Mouse (Mus musculus): ENCODE data around the gene Eif1. TPM values are rescaled to one million over a fixed set of nuclear protein-coding genes. Genes with fewer than 3 reads are reported as not detected.
"Not testable (repeated sequence)": the region's sequence is repeated elsewhere in the genome, so short reads cannot be mapped to it uniquely, and the experiment has no call there.

Gene Eif1
- total RNA-seq, 2 experiments from 2014 or later = 947 to 1,138 TPM

DNA sequence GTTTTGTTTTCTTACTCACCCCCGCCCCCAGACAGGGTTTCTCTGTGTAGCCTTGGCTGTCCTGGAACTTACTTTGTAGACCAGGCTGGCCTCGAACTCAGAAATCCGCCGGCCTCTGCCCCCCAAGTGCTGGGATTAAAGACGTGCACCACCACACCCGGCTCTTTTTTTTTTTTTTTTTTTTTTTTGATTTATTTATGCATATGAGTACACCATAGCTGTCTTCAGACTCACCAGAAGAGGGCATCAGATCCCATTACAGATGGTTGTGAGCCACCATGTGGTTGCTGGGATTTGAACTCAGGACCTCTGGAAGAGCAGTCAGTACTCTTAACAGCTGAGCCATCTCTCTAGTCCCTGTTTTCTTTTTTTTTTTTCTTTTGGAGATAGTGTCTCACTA lies 11.0 kb upstream of the Eif1 start:
- DNase-seq; intact Hi-C loops (cut with DNase I): not testable (repeated sequence)

DNA sequence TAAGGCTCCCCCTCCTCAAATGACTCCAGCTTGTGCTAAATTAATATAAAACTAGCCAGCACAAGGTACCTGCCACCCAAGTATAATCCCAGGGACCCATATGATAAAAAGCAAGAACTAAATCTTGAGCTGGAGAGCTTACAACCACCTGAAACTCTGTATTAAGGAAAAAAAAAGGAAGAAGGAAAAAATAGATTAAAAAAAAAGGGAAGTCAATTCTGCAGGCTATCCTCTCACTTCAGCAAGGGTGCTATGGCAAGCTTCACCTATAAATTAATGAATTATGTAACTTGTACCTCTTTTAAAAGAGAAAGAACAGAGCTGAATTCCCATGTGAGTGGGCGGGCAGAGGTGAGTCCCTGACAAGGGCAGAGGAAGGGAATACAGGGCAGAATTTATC lies 8.0 kb upstream of the Eif1 start:
- intact Hi-C loops (cut with DNase I) = no loop called here
- DNase-seq = no peak

DNA sequence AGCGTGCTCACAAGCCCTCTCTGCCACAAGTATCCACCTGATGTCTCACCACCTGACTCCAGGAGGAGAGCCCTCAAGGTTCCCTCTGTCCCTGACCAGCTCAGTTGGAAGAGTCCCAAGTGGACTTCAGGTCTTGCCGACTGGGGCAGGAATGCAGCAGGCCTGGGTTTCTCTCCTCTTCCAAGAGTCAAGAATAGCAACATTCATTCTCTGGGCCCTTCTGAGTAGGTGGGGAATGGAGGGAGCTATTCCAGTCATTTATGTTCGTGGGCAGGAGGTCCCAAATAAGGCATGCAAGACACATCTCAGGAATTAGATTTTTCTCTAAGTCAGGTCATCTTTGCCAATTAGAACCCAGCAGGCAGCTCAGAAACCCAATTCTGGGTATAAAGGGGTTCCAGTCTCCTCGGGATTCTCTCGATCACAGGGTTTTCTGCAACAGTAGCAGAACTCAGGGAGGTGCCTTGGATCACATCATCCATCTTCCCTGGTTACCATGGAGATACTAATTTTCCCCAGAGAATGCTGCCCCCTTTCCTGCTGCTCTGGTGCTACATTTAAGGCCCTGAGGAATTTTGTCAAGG lies 7.5 kb upstream of the Eif1 start:
- intact Hi-C loops (cut with DNase I) = no loop called here
- DNase-seq = no peak

DNA sequence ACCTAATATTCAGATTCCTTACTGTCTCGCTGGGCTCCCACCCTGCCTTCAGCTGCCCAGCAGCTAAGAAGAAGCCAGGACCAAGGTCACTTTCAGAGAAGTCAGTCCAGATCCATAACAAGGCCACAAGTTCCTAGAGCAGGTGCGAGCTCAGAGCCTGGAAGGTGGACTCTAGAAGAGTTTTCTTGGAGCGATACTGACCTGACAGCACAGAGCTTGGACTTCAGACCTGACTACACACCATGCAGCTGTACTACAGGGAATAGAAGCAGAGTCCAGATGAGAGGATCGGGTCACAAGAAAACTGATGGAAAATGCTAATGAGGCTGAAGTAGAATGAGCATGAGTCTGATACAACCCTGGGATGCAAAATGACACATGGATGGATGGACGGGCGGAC lies 6.3 kb upstream of the Eif1 start:
- DNase-seq = no peak
- intact Hi-C loops (cut with DNase I) = no loop called here

DNA sequence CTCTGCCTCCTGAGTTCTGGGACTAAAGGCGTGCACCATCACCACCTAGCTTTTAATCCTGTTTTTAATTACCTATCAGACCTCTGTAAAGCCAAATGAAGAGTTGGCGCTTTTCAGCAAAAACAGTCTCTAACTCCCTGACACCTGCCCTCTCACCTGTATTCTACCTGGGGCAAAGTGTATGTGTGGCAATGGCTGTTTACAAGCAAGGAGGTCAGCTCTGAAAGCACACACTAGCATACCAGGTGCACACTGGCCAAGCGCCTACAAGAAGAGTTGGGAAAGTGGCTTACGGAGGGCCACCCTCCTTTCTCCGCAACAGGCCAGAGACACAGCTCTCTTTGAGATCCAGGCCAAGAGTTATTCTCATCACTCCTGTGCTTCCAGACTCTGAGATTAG lies 4.2 kb upstream of the Eif1 start:
- DNase-seq = no peak
- intact Hi-C loops (cut with DNase I) = no loop called here

DNA sequence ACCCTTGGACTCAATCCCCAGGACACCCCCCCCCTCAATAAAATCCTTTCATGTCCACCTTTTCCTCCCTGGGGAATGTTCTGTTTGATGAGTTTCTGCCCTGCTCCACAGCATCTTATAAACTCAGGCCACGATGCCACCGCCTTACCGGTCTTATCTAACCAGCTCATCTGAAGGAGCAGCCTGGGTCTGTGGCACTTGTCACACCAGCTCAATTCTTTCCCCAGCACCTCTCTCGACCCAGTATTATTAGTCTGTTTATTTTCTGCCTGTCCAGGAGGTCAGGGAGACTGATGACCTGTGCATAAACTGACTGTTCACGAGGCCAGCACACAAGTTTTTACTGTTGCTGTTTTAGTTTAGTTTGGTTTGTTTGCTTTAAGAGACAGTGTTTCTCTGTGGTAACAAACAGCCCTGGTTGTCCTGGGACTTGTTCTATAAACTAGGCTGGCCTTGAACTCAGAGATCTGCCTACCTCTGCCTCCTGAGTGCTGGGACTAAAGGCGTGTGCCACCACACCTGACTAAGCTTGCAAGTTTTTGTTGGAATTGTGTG lies 1.8 kb upstream of the Eif1 start:
- DNase-seq = no peak
- intact Hi-C loops (cut with DNase I) = no loop called here

DNA sequence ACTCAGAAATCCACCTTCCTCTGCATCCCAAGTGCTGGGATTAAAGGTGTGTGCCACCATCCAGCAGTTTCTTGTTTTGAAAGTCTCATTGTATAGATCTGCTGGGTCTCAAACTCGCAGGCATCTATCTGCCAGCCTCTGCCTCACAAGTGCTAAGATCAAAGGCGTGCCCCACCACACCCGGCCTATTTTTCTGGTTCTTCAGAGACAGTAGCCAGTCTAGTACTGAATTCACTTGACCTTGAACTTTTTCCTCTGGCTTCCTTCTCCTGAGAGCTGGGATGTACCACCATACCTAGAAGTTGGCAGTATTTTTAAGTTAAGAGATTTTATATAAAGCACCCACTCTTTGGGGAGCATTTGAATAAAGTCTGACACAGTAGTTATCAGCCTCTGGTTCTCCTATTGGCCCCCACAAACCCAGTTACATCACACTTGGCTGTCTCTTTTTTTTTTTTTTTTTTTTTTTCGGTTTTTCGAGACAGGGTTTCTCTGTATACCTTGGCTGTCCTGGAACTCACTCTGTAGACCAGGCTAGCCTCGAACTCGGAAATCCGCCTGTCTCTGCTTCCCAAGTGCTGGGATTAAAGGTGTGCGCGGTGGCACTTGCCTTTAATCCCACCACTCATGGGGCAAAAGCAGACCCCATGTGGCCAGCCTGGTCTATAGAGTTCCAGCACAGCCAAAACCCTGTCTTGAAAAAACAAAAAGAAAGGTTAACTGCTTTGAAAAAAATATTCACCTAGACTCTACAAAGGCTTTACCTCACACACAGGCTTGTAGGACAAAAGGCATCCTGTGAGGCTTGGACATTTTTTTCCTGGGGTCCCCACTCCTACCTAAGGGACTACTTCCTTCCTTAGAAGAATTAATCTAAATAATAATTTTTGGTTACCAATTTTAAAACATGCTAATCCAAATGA lies 895 bp upstream of the Eif1 start:
- intact Hi-C loops (cut with DNase I) = no loop called here
- DNase-seq = no peak

DNA sequence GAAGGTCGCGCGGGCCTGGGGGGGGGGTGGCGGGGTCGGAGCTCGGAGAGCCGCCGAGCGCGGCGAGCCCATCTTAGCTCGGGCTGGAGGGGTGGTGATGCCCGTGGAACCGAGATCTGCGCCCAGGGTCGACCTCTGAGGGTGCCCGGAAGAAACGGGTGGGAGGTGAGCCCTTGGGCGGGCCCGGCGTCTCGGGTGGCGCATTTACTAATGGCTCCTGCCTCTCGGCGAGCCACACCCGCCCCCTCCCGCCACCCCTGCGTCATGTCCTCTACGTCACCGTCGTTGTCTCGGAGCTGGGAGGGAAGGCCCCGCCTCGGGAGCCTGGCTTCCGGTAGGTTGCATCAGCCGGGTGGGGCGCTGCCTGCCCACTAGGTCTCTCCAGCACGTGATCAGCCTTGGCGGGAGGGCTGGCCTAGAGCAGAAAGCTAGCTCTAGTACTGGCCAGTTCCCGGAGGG lies 516 bp downstream of the Eif1 start:
- intact Hi-C loops (cut with DNase I) = no loop called here
- DNase-seq = peak; percentile 90 to 96

DNA sequence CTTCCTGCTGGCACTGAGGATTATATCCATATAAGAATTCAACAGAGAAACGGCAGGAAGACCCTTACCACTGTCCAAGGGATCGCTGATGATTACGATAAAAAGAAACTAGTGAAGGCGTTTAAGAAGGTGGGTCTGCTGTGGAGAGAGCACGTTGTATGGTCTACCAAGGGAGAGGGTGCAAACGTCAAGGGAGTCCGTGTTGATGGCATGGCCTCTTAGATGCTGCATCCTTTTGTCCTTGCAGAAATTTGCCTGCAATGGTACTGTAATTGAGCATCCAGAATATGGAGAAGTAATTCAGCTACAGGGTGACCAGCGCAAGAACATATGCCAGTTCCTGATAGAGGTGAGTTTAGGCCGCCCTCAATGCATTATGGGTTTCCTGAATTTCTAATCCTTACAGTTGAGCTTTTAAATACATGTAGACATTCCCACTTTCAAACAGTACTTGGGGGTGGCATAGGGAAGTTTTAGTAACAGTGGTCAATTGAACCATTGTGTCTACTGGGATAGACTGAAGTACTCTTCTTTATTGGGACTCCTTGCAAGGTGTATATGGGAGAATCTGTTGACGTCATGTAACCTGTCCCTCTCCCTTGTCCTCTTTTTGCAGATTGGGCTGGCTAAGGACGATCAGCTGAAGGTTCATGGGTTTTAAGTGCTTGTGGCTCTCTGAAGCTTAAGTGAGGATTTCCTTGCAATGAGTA lies 1.2 kb downstream of the Eif1 start:
- DNase-seq; intact Hi-C loops (cut with DNase I): not testable (repeated sequence)

DNA sequence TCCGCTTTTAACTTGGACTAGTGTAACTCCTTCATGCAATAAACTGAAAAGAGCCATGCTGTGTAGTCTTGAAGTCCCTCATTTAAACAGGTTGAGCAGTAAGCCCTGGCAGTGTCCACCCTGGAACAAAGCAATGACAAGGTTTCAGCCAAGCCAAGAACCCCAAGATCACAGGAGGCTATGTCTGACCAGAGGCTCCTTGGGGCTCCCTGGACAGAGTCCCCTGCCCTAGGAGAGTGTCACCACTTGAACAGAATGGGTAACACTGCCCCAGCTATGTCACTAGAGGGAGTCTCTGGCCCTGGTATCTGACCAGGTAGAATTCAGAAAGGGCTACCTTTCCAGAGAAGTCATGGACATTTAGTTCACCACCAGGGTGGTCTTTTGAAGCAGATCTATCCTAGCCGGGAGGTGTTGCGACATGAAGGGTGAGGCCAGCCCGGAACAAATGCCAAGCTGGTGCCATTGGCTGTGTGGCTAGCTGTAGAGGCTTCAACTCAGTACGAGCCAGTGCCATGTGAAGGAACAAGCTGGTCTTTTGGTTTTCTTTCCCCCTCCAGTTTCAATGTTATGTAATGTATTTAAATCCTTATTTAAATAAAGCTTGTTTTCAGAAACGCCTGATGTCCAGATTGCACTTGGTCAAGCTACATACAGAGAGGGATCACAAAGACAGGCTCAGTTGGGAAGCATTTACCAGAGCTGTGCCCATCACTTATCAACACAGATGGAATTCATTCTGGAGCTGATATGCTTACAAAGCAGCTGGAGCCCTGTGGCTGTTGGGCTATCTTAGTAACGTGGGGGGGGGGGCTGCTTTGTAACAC lies 2.0 kb downstream of the Eif1 start:
- intact Hi-C loops (cut with DNase I); DNase-seq: not testable (repeated sequence)

DNA sequence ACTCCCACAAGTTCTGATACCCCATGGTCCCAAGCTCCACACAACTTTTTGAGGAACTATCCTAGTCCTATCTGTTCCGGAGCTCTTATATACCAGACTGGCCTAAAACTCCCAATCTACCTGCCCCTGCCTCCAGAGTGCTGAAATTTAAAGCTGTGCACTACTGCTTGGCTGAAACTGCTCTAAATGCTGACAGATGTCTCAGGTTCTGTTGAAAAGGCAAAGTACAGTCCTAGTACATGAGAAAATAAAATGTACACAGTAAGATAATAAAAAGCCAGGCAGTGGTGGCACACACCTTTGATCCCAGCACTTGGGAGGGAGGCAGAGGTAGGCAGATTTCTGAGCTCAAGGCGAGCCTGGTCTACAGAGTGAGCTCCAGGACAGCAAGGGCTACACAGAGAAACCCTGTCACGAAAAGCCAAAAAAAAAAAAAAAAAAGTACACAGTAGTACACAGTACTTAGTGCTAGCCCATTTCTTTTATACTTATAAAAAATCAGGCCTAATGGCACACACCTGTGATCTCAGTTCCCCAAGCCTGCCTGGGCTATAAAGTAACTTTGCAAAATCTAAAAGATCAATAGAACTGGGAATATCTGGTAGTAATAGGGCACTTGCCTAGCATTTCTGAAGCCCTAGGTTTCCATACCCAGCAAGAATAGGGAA lies 3.0 kb downstream of the Eif1 start:
- intact Hi-C loops (cut with DNase I) = no loop called here
- DNase-seq = no peak

DNA sequence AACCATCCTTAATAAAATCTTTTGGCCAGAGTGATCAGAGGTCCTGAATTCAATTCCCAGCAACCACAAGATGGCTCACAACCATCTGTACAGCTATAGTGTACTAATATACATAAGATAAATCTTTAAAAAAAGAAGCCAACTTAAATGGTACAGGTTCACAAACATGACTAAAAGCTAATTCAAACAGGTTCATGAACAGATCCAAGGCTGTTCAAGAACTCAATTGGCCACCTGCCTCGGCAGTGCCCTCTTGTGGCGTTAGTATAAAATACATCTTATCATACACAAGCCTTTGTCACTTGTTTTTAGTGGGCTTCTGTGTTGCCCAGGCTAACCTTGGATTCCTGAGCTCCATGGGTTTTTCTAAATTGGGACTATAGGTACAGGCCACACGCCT lies 3.9 kb downstream of the Eif1 start:
- peak in 1 of 2 experiments; percentile 40 for DNase-seq
- intact Hi-C loops (cut with DNase I) = no loop called here

DNA sequence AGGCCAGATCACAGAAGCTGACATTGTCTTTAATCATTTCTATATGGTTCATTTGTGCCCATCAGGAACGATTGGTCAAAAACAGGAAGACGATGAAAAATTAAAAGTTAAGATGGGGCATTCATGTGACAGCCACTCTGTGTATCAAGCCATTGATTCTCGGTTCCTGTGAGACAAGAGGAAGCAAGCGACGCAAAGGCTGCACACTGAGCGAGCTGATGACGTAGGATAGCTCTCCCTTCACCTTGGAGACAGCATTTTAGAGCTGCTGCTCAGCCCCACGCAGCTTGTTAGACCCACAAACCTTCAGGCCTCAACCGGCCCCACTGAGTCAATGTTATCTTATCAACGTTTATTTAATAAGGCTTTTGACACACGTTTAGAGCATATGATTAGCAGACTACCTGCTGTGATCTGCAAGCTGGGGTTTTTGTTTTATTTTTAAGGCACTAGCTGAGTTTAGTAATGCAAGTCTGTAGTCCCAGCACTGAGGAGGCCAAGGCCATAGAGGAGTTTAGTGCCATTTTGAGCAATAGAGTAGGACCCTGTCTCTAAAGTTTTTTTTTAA lies 5.5 kb downstream of the Eif1 start:
- intact Hi-C loops (cut with DNase I) = no loop called here
- DNase-seq = no peak

DNA sequence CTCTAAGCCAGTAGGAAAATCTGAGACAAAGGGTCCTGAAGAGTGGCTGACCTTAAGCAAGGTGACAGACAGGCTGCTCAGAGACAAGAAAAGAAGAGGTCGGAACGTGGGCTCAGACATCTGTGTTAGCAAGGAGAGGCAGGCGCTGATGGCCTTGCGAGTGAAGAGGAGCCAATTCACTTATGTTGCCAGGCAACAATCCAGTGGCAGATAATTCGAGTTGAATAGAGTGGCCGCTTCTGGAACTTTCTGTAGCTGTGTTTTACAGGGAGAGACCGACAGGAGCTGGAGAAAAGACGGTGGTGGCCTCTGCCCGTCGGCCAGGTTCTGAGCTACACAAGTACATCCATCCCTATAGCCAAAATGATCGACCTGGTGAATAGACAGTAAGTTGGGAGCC lies 7.6 kb downstream of the Eif1 start:
- no peak for DNase-seq
- intact Hi-C loops (cut with DNase I) = no loop called here

DNA sequence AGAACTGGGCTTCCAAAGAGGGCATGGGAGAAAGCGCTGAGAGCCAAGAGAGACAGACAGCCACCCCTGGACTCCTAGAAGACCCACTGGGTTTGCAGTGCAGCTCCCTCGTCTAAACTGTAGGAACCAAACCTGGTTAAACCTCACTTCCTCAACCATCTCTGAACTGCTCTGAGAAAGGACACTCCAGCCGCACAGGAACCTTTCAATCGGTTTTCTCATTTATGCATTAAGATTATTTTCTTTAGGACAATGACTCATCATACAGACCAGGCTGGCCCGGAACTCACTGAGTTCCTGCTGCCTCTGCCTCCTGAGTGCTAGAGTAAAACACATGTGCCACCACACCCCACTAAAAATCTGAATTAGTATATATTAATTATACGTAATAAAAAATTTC lies 8.1 kb downstream of the Eif1 start:
- no peak for DNase-seq
- intact Hi-C loops (cut with DNase I) = no loop called here

DNA sequence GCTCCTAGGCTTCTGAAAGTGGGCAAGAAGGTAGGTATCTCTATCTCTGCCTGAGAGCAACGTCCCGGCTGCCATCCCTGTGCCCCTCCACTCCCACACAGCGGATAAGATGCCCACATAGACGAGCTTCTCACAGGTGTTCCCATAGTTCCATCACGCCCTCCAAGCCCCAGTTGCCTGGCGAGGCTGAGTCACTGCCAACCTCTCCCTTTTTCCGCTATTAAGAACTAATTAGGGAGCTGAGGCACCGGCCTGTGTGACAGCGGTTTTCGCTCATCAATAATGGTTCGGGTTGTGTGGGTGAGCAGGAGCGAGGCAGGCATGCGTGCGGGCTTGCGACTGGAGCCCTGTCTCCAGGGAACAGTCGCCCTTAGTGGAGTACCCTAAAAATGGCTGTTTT lies 10.6 kb downstream of the Eif1 start:
- intact Hi-C loops (cut with DNase I) = no loop called here
- no peak for DNase-seq

DNA sequence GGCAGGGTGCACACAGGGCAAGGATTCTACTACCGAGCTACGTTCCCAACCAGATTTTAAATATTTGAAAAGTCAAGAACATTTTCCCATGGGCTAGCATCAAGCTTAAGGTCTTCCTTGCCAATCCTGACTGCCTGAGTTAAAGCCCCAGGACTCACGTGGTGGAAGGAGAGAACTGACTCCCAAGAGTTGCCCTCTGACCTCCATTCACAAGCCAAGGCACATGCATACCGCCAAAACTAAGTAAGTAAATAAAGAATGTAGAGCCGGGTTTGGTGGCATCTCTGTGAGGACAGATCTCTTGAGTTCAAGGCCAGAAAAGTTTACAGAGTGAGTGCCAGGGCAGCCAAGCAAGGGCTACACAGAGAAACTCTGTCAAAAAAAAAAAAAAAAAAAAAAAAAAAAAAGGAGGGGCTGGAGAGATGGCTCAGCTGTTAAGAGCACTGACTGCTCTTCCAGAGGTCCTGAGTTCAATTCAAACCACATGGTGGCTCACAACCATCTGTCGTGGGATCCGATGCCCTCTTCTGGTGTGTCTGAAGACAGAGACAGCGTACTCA lies 11.2 kb downstream of the Eif1 start:
- intact Hi-C loops (cut with DNase I); DNase-seq: not testable (repeated sequence)

DNA sequence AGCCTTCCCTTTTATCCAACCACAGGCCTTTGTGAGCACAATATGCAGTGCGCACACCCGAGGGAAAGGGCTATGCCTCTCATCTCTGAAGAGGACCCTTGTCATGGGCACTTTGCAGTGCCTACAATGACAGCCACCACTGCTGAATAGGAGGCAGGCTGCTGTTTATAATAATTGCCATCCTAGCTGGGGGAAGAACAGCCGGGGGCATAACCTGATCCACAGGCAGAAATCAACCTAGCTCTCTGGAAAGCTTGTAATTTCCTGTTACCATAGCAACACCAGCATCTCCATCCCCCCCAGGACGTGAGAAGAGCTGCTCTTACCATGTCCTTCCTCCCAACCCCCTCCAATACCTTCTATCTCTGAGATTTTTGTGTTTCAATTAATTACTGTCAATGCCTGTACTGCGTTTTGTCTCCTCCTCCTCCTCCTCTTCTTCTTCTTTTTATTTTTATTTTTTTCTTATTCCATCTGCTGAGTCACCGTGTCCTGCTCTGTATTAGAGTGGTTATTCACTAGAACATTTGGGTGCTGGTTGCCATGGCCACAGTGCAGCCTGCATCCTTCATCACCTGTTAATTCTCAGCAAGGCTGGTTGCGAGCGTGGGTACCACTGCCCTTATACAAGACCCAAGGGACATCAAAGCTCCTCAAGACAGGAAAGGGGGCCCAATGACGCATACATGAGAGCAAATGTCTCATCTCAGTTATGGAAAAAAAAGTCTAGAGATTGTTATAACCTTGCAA lies 13.3 kb downstream of the Eif1 start:
- intact Hi-C loops (cut with DNase I) = no loop called here
- DNase-seq = no peak
